Mouse (Mus musculus) cerebellum, adult 11 months (tissue): ENCODE results near the gene Gm20883.
"Not testable (repeated sequence)": the region's sequence is repeated elsewhere in the genome, so short reads cannot be mapped to it uniquely, and the experiment has no call there.

Experiments
- DNase-seq: peaks from one replicate; pipeline ENCODE4 v3.0.0; 2022

Gene Gm20883

GRCm38 (mm10) chrY:50607951-50608350 lies at the start of gene Gm20883:
Gene Gm20883 (plus strand): TSS chrY:50608251.
- DNase-seq: not testable (repeated sequence)
